Mouse (Mus musculus) left cerebral cortex, postnatal 4 days (tissue): ENCODE data around the gene Zbtb16. TPM values are rescaled to one million over a fixed set of nuclear protein-coding genes. Genes with fewer than 3 reads are reported as not detected.
A peak's percentile ranks its signal among the peaks of the same experiment; 100 is the strongest.

ENCODE experiments used
- DNase-seq: peaks from one replicate; pipeline ENCODE4 v3.0.0-alpha.2; 2022
- intact Hi-C: fragments of 180-260 bp; cut with DNase I; formaldehyde crosslinking; loops from one replicate; pipeline ENCODE4 v1.15.1; 2025
- total RNA-seq, 2 experiments: library from RNA; stranded (reverse); gene quantifications; 2 replicates each; pipeline ENCODE4 v1.2.3; 2021

Gene Zbtb16
- total RNA-seq, 2 experiments from 2014 or later = 28.9 to 29.6 TPM

DNA sequence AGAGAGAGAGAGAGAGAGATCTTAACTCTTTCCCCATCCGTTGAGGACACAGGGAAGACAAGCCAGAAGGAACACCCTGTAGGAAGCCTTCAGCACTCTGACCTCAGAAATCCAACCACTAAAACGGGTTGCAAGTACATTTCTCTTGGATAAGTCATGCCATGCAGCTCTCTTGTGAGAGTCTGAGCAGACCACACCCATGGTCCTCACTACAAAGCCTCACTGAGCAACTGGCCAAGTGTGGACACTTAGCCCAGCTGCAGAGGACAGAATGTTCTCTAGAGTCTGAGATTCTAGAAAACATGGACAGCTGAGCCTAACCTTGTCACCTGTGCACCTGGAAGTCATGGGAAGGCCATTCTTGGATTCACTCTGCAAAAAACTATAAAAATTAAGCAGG lies 60.5 kb downstream of the Zbtb16 start:
- intact Hi-C loops = no loop called here
- no peak for DNase-seq

- no peak for DNase-seq
- intact Hi-C loops = no loop called here
Measured at GRCm38 (mm10) chr9:48773710-48774109, 62.3 kb downstream of the Zbtb16 start.

- intact Hi-C loops = no loop called here
- DNase-seq = no peak
Measured at GRCm38 (mm10) chr9:48773130-48773529, 62.9 kb downstream of the Zbtb16 start.

DNA sequence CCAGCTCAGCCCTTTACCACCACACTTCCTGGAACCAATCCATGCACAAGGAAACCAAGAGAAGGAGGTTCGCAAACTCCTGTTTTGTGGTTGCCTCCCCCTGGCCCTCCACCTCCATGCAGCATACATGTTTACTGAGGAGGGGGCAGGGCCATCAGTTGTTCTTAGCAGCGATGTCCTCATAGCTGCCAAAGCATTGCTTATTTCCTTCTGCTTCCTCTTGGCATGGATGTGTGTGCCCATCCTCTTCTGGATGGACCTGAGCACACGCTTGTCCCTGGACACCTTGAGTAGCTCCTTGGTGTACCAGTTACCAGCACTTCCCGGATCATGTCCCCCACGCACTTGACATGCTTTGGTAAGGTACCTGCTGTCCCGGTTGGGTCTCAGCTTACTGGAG lies 64.5 kb downstream of the Zbtb16 start:
- intact Hi-C loops = no loop called here
- DNase-seq = no peak

- intact Hi-C loops = no loop called here
- no peak for DNase-seq
Measured at GRCm38 (mm10) chr9:48768965-48769364, 67.1 kb downstream of the Zbtb16 start.

DNA sequence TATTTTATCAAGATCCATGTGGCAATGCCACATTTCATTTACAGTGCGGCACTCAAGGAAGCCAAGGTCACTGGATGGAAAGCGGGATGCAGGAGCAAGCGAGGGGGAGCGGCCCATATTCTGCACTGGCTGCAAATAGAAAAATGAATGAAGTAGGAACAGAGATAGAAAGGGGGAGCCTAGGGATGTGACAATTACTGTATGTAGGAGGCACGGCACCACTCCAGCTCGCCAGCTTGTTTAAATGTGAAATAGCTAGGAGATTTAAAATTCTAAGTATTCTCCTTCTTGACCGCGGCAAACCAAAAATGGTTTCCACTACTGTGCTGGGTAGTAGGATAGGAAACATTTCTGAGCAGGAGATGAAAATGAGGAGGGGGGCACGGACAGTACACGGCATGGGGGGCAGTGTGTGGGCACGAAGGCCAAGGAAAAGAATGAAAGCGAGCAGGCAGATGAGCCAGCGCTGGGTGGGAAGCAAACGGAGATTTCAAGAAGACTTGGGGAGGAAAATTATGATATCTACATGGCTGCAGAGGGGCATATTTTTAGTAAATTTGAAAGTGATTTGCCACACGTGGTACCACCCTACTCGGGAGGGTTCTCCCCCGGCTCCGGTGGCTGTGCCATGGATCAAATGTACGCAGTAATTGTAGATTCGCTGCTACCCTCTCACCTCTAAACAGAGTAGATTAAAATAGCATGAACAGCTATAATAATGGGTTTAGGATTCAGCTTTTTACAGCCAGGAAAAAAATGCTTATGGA lies 68.2 kb downstream of the Zbtb16 start:
- intact Hi-C loops = no loop called here
- DNase-seq = no peak

DNA sequence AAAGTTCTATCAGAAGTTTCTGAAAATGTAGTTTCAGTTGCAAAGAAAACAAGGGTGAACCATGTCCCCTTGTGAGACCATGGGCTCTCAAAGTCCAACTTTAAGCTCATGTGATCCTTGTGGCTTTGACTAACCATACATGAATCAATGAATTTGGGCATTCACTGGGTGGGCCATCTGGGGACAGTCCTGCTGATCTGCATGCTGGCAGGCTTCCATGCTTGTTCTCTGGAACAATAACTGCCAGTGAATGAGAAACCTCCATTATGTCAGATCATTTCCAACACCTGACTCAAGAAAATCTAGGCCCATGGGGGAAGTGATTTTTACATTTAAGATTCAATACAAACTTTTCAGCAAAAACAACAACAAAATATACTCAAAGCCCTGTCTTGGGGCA lies 70.1 kb downstream of the Zbtb16 start:
- intact Hi-C loops = no loop called here
- DNase-seq = peak; percentile 34

- DNase-seq = no peak
- intact Hi-C loops = no loop called here
Measured at GRCm38 (mm10) chr9:48764311-48764710, 71.7 kb downstream of the Zbtb16 start.

DNA sequence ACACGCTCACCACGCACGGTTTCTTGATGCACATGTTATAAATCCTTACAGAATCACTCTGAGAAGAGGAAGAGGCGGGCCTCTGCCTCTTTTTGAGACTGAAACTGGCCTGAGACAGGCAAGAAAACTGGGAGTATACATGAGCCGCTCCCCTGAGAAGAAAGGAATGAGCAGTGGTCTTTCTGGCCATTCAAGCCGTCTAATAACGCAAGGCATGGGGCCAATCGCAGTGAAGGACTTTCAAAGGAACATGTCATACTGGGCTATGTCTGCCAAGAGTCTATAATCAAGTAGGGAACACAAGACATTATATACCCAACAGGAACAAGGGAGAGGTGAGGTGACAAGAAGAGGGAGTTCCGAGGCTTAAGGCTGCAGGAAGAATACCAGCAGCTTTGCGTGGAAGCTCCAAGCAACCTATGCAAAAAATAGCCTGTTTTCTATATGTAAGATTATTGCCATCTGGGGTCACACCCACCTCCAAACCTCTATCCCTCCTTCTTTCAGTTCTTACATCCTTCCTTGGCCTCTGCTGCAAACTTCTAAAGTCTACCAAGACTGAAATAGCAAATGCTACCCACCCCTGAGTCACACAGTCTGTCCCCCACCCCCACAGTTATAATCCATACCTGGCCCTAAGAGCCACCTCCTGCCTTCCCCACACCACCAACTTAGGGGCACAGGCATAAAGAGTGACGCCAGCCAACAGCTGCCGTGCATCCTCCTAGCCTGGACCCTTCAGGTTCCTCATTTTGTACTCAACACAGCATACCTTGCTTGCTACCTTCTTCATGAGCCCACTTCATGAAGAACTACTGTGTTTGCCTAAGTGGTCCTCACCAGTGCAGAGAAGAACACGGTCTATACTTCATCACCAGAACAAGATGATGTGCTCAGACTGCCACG lies 74.0 kb downstream of the Zbtb16 start:
- intact Hi-C loops = no loop called here
- DNase-seq = no peak

DNA sequence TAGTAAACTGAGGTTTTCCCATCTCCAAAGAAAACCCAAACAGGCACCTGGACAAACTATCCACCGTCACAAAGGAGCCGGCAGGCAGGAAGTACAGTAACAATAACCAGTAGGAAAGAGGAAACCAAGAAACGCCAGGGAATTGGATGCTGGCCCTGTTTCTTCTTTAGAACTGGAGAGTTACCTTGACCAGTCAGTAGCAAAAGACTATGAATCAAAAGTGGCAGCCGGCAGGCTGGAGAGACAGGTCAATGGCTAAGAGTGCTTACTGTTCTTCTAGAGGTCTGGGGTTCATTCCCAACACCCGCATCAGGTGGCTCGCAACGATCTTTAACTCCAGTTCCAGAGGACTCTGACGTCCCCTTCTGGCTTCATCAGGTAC lies 74.9 kb downstream of the Zbtb16 start:
- intact Hi-C loops = no loop called here
- no peak for DNase-seq

DNA sequence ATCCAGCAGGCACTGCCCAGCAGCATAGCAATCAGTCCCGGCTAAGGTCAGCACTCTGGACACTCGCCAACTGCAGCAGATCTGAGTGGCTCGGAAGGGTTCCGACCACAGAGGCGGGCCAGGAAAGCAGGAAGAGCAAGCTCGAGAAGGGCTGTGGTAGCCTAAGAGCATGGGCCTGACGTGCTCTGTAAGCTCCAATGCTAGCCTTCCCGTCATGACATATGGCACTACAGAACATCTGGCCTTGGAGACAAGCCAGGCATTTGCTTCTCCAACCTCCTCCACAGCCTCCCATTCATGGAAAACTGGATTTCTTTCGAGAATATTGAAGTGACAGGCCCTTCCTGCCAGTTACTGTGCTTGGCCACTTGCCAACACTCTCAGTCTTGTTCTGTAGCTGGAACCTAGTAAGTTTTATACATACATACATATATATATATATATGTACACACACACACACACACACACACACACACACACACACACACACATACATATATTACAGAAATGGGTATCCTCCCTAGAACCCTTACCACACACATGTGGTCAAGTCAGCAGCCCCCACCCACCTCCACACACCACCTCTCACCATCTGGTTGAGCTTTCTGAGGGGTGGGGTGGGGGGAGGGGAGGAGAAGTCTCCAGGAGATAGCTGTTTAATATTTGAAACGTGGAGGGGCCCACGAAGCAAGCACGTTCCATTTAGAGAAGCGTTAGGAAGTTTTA lies 75.4 kb downstream of the Zbtb16 start:
- intact Hi-C loops = no loop called here
- peak; percentile 89 for DNase-seq

DNA sequence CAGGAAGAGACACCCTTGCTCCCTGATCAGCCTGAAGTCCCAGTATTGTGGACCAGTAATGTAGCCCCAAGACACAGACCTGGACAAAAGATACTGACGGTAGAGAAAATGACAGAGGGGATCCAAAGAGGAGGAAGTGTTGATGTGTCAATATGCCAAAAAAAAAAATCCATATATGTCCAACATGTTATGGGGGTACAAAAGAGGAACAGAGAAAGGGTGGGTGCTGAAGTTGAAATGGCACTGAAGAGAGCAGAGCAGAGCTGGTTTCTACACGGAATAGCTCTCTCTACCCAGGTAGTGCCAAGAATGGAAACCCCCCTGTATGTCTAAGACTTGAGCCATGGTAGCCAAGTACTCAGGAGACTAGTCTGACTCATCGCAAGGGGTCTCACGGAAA lies 76.9 kb downstream of the Zbtb16 start:
- intact Hi-C loops = no loop called here
- no peak for DNase-seq

DNA sequence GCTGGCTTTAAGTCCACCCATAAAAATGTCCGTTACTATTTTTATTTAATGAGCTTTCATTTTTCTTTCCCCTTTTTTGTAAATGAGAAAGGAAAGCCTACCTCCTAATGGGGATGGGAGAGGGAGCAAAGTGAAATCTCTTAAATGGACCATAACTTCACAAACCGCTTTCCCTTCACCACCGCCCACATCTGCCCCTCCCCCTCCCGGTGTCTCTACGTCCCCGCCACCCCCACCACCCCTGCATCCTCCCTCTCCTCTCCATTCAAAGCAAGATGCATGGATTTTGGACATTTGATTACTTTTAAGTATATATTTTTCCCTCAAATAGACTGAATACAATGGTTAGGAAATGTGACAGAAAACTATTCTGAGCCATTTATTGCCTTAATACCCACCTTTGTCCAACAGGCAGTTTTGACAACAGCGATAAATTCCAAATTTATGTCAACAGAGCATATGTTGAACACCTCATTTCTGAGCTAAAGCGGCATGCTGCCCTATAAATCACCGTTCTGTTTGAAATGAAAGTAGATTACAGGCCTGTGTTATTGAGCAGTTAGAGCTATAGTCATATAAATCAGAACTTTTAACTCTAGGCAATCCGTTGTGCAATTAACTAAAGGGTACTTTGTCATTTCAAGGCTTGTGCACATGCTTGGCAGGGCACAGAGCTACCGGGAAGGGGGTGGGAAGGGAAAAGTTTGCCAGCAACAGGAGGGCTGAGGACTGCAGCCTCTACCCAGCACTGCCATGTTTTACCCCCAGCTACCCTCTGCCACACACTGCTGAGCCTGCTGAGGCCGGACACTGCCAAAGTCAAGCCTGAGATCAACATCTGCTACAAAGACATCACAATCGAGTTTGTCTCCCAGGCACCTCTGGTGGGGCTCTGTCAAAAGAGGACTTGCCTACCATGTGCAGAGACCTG lies 78.1 kb downstream of the Zbtb16 start:
- intact Hi-C loops = no loop called here

GRCm38 (mm10) chr9:48756261-48756812 lies 79.7 kb downstream of the Zbtb16 start:
- intact Hi-C loops = no loop called here

More for the DNA sequence above, 78.1 kb downstream of the Zbtb16 start:
- DNase-seq = no peak

DNA sequence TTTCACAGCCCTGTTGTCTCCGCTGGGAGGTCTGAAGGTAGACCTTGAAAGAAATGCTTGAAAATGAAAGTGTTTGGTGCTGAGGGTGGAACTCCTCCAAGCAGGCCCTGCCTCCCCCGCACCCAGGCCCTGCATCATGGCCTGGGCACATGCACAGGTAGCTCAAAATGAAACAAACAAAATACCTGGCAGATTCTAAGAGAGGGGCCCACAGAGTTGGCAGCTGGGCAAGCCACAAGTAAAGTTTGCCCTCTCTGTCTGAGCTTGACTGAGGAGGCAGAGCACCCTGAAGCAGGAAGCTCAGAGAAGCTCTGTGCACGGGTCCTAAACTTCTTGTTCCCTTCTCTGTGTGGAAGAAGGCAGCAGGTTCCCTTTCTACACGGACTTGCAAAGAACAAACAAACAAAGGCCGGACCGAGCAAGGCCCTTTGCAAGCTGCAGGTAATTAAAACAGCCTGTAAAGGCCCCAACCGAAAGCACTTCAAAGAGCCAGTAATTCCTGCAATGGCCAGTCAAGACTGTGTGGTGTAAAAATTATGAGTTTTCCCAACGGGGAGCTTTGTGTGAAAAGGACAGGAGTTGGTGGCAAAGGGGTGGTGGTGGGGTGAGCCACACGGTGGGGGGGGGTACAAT lies 80.5 kb downstream of the Zbtb16 start:
- no peak for DNase-seq
- intact Hi-C loops = no loop called here

More at GRCm38 (mm10) chr9:48756261-48756812, 79.7 kb downstream of the Zbtb16 start:
- peak; percentile 72 for DNase-seq

DNA sequence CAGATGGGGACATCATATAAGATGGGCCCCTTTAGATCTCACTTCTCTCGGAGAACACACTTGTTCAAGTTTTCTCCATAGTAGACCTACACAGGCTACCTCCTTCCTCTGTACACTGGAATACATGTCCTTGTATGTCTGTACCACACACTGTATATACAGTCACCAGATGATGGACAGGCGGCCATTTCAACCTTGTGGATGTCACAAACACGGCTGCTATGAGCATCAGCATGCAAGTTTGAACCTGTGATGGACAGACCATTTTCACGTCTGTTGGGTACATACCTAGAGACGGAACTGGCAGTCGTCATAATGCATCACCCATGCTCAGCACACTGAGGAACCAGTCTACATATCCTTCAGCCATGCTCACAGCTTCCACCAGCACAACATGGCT lies 81.6 kb downstream of the Zbtb16 start:
- DNase-seq = no peak
- intact Hi-C loops = no loop called here

GRCm38 (mm10) chr9:48753881-48754280 lies 82.1 kb downstream of the Zbtb16 start:
- DNase-seq = no peak
- intact Hi-C loops = no loop called here

- no peak for DNase-seq
- intact Hi-C loops = no loop called here
Measured at GRCm38 (mm10) chr9:48751900-48752299, 84.1 kb downstream of the Zbtb16 start.

GRCm38 (mm10) chr9:48749666-48750065 lies 86.4 kb downstream of the Zbtb16 start:
- no peak for DNase-seq
- intact Hi-C loops = no loop called here
